Comparison of ENCODE assay signal across 10 mouse cellular contexts in the genomic region with DNA sequence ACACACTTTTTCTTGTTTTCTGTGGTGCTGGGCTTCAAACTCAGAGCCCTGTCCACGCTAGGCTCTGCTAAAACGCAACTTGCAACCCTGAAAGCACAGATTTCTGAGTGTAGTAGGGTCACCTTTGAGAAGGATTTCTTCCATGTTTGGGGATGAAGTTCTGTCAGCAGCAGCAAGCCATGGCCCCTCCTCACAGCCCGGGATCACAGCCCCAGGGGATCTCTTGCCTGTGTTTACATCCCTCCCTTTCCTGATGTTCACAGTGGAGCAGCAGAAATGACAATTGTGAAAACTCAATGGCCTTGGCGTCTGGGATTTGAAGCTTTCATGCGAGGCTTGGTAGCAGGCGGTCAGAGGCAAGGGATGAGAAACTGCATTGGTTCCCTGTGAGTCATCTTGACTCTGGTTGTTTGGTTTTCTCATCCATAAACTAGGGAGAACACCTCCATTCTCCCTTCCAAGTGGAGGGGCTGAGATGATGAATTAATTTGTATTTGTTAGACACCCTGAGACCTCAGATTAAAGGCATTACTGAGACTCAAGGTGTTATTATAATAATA. TPM values are rescaled to one million over a fixed set of nuclear protein-coding genes. Genes with fewer than 3 reads are reported as not detected.
DNase-seq lines count a peak whose midpoint lies in the region; ATAC-seq lines count a peak whose summit lies in the region.
"Had no signal": no experiment of that assay in that cellular context is flagged by ENCODE, and none has a peak within 500 bp of the region (broad histone marks: within the 10 kb centered on the region; RNA-seq: fewer than 3 reads in every experiment).

TSS of gene Plekhg3 (plus strand) at position 312 of the 560 bp plus-strand sequence.

- H3K4me1 ChIP-seq in heart, embryonic 10.5 days, result peaks cover 42% of the 10 kb centered on the region
- H3K4me1 ChIP-seq in intestine, embryonic 16.5 days (ENCODE audit: control insufficient read depth, insufficient read depth, low read length), result peaks cover 28% of the 10 kb centered on the region
- peaks cover 18% of the 10 kb centered on the region for H3K4me1 ChIP-seq in hindbrain, embryonic 12.5 days

- no peak within 1 kb of the TSS; the same call in 1 of the 2 replicates for H3K4me3 ChIP-seq in heart, embryonic 10.5 days
- peak within 1 kb of the TSS; percentile 77 for H3K4me3 ChIP-seq in intestine, embryonic 16.5 days (ENCODE audit: low read length)
- no peak within 1 kb of the TSS for H3K4me3 ChIP-seq in hindbrain, embryonic 12.5 days

- peaks cover 57% of the 10 kb centered on the region for H3K27me3 ChIP-seq in heart, embryonic 10.5 days (ENCODE audit: insufficient read depth, poor library complexity, severe bottlenecking)
- no peaks in the 10 kb centered on the region for H3K27me3 ChIP-seq in intestine, embryonic 16.5 days (replicated peaks; ENCODE audit: control insufficient read depth, insufficient read depth, low read length)
- peaks cover 63% of the 10 kb centered on the region for H3K27me3 ChIP-seq in hindbrain, embryonic 12.5 days

- no peaks in the 10 kb centered on the region for H3K36me3 ChIP-seq in heart, embryonic 10.5 days
- H3K36me3 ChIP-seq in intestine, embryonic 16.5 days (ENCODE audit: control insufficient read depth, insufficient read depth, low read length), result no peaks in the 10 kb centered on the region
- no peaks in the 10 kb centered on the region for H3K36me3 ChIP-seq in hindbrain, embryonic 12.5 days

- H3K27ac ChIP-seq in heart, embryonic 10.5 days, result no peak within 1 kb of the TSS
- peak within 1 kb of the TSS; percentile 97 for H3K27ac ChIP-seq in intestine, embryonic 16.5 days (ENCODE audit: low read length)
- H3K27ac ChIP-seq in hindbrain, embryonic 12.5 days, result no peak within 1 kb of the TSS

- H3K4me2 ChIP-seq in intestine, embryonic 16.5 days (ENCODE audit: low read depth, low read length), result peak within 1 kb of the TSS; percentile 93
- no peak within 1 kb of the TSS for H3K4me2 ChIP-seq in hindbrain, embryonic 12.5 days (replicated peaks)

- WGBS in heart, embryonic 10.5 days, result 38% methylated on average over 6 of the region's 6 CpGs
- 38% methylated on average over 6 of the region's 6 CpGs for WGBS in intestine, embryonic 16.5 days
- WGBS in hindbrain, embryonic 12.5 days, result 27% methylated on average over 6 of the region's 6 CpGs

- DNase-seq in heart, adult 18-20 months, result no peak
- DNase-seq in heart, embryonic 10.5 days (ENCODE audit: low spot score), result no peak
- no peak for DNase-seq in urinary bladder, adult 2 months (ENCODE audit: low spot score)
- DNase-seq in urinary bladder, postnatal 36 days (ENCODE audit: low spot score in 2 of 2), result no peak
- DNase-seq in spleen, postnatal 36 days (ENCODE audit: low spot score in 2 of 2), result no peak
- no peak for DNase-seq in spleen, postnatal 4 days (ENCODE audit: low spot score in 2 of 2)
- DNase-seq: cerebellum, postnatal 14 days; right cerebral cortex, postnatal 14 days had no signal

- no peak for ATAC-seq in intestine, embryonic 16.5 days
- ATAC-seq in hindbrain, embryonic 12.5 days (ENCODE audit: low FRiP score), result no peak

- no peaks in the 10 kb centered on the region for H3K9me3 ChIP-seq in heart, embryonic 10.5 days
- no peaks in the 10 kb centered on the region for H3K9me3 ChIP-seq in intestine, embryonic 16.5 days (ENCODE audit: control insufficient read depth, low read length)
- H3K9me3 ChIP-seq in hindbrain, embryonic 12.5 days (replicated peaks), result no peaks in the 10 kb centered on the region

- H3K9ac ChIP-seq in intestine, embryonic 16.5 days (ENCODE audit: low read depth, low read length), result peak within 1 kb of the TSS; percentile 60
- H3K9ac ChIP-seq in hindbrain, embryonic 12.5 days, result no peak within 1 kb of the TSS

RNA-seq across cellular contexts. Expression of gene Plekhg3, which starts in this region (rescaled TPM):
- total RNA-seq in heart, adult 18-20 months (2021), result 10 to 100 TPM; 10.6 to 11.4 TPM
- polyA plus RNA-seq in heart, embryonic 10.5 days (2016; fragmentation: Nextera tagmentation; extraction: Ambion mirVana), result 5.1 and 5.3 TPM in 2 replicates
- polyA plus RNA-seq in urinary bladder, adult 2 months (2012; rRNA removed), result 56.5 and 62.8 TPM in 2 replicates
- polyA plus RNA-seq in intestine, embryonic 16.5 days (2015; fragmentation: Nextera tagmentation; extraction: Ambion mirVana), result 8.8 and 9.3 TPM in 2 replicates
- 3.0 and 3.6 TPM in 2 replicates for polyA plus RNA-seq in hindbrain, embryonic 12.5 days (2016; fragmentation: Nextera tagmentation; extraction: Ambion mirVana)
